Mouse (Mus musculus) urinary bladder, adult 18-20 months (tissue): ENCODE data around the gene Rragc.

ENCODE experiments used
- DNase-seq, 2 experiments: peaks; one replicate each; pipeline ENCODE4 v3.0.0; 2022; ENCODE audit warnings: low spot score in 2 of 2, mixed read lengths in 2 of 2

The Rragc gene

GRCm38 (mm10) chr4:123952059-123952458 lies 34.8 kb downstream of the Rragc start:
- no peak for DNase-seq

GRCm38 (mm10) chr4:123956703-123957491 lies 39.7 kb downstream of the Rragc start:
- DNase-seq = peak; percentile 52 to 76

GRCm38 (mm10) chr4:123957492-123957808 lies 40.2 kb downstream of the Rragc start:
- DNase-seq = no peak

GRCm38 (mm10) chr4:123957891-123958290 lies 40.6 kb downstream of the Rragc start:
- DNase-seq = no peak

- DNase-seq = no peak
Measured at GRCm38 (mm10) chr4:123960955-123961354, 43.7 kb downstream of the Rragc start.

DNA sequence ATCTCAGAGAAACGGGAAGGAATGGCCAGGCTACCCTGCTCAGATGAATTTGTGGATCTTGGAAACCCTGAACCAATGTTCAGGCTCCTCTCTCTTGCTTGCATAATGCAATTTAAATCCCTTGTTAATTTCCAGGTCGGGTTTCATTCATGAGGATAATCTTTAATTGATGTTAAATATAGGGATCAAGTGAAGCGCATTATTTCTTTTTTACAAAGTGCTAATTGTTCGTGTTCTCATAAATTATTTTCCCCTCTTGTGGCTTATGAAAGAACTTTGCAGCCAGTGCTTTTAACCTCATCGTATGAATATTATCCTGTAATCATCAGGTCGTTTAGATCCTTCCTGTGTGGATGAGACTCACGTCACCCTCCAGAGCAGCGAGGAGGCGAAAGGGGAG lies 45.5 kb downstream of the Rragc start:
- DNase-seq = no peak

DNA sequence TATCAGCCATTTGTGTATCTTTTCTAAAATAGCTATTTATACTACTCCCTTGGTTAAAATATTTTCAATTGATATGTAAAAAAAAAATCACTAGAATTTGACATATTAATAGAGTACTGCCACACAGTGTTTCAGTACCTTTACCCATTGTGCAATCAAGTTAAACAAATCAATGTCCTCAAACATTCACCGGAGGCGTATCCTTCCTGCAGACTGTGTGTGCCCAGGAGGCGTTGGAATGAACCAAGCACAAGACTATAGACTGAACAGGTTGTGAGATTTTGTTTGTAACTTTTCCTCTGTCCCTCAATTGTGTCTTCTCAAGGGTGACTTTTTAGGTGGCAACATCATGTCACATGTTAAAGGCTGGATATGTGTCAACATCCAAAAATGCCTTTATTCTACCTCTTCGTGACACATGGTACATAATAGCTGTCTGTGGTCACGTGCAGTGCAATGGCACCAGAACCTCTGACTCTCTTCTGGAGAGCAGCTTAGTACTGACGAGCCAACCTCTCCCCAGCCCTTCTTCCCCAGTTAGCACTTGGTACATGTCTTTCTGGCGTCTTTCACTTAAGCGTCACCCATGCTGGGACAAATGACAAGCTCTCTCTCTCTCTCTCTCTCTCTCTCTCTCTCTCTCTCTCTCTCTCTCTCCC lies 51.5 kb downstream of the Rragc start:
- no peak for DNase-seq

DNA sequence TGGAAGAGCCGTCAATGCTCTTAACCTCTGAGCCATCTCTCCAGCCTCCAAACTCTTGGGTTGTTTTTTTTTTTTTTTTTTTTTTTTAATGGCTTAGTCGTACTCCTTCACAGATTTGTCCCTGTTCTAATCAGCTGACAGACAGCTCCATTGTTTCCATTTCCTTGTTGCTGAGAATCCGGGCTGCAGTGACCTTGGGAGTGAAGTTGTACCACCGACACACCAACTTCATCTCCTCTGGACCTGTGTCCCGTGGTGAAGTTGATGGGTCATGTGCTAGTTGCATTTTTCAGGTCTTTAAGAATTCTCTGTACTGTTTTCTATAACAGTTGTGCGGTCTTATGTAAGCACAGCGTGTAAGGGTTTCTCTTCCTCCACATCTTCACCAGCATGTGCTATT lies 52.2 kb downstream of the Rragc start:
- DNase-seq = no peak

DNA sequence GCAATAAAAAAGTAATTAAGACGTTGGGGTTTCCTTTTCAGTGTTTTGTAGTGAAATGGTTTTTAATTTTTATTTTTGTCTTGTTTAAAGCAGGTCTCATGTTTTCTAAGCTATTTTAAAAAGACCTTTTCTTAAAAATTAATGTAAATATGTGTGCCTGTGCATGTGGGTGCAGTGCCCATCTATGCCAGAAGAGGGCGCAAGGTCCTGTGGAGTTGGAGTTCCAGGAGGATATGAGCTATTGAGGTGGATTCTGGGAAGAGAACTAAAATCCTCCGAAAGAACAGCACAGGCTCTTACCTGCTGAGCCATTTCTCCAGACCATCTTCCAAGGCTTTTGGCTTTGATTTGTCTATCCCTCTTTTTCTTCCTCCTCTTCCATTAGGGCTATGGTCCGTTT lies 53.8 kb downstream of the Rragc start:
- no peak for DNase-seq

DNA sequence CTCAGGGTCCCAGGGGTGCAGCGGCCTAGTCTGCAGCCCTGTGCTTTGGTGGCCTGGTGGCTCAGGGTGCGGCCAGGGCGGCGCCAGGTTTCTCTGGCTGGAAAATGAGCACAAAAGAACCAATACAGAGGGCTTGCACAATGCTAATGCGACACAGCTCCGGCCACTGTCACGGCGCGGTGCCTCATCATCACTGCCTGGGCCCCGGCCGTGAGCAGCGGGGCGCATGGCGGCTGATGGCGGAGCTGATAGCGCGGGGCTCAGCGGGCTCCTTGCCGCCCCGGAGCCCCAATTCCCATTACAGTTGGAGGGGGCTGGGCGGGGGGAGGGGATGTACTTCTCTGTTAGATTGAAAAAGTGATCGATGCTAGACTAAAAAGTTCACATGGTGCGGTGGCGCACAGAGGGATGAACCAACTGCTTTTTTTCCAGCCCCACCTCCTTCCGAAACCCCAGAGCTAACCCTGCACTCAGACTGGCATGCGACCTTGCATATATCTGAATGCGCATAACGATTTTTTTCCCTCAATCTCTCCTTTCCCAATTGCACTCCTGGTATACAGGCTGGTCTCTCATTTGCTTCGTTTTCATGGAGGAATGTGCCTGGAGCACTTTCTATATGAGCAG lies 55.3 kb downstream of the Rragc start:
- DNase-seq = no peak

- no peak for DNase-seq
Measured at GRCm38 (mm10) chr4:123982105-123982504, 64.9 kb downstream of the Rragc start.
